Mouse (Mus musculus) urinary bladder, adult 18-20 months (tissue): Measurements from ENCODE around the gene Rcor3.

ENCODE experiments used
- DNase-seq, 2 experiments: peaks; one replicate each; pipeline ENCODE4 v3.0.0; 2022; ENCODE audit warnings: low spot score in 2 of 2, mixed read lengths in 2 of 2

Rcor3 gene

DNA sequence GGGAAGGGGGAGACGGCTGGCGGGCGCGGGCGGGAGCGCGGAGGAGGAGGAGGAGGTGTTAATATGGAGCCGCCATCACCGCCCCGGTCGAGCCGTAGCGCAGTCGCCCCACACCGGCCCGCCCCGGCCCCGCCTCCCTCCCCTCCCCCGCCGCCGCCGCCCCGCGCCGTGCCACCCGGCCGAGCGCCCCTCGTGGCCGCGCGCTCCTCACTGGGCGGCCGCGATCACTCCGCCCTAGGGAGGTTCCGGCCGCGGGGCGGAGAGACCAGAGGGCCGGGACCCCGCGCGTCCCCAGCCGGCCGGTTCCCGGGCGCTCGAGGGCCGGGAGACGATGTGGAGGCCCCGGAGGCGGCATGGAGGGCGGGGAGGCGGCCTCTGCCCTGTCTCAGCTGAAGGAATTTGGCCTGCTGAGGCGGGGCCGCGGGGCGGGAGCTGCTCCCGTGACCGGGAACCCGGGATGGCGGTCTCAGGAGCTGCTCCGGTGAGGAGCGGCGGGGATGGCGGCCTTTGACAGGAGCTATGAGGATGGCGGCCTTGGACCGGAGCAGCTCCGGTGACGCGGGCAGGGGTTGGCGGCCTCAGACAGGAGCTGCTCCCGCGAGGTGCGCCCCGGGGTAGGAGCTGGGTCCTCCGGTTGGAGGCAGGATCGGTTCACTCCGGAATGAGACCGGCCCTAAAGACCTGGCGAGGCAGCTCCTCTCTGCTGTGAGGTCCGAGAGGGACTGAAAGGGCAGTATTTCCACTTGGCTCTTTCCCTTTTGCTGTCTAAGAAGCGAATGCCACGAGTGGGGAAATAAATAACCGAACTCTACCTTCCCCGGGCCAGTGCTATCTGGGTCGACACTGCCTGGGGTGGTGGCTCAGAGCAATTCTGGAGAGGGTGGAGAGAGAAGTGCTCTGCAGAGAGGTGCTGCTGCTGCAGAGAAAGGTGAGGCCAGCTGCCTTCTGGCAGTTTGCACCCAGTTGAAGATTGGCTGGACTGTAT lies at the start of gene Rcor3:
Gene Rcor3, minus strand, starts transcription at position 137 of the 985 bp plus-strand sequence.
- DNase-seq: peak; percentile 80 to 91

DNA sequence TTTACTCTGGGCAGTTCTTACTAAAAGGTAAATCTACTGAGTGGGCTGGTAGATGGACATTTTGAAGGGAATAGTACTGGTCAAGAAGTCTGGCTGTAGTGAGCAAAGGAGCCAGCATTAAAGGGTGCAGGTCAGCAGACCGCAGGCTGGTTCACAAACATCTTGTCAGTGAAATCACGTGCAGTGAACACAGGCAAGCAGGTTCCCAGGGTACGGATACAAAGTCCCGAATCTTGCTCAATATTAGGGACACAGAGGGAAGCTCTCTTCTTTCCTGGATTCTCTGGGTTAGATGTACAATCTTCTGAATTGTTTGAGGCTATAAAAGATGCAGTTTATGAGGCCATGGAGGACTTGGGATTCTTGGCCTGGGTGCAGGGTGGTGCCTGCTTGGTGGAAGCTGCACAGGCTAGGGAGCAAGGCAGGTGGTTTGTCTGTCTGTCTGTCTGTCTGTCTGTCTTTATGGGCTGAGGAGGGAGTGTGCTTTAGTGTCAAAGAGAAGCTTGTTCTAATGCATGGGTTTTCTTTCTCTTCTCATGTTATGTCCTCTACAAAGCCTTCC lies 43.9 kb upstream of the Rcor3 start:
- no peak for DNase-seq

DNA sequence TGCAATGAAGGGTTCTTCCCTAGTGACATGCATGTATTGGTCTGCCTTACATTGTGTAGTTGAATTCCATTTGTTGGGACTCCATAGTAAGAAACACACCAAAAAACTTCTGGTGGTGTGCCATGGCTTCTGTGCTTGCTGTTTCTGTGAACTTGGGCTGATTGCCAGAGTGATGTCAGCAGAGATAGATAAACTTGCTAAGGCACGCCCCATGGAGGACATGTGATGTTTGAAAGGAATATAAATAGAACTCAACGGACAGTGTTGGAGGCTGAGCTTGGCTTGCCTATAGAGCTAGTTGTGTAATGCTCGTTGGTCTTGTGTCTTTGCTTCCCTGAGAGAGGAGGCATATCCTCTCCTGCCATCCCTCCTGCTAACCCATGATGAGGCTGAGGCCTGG lies 42.0 kb upstream of the Rcor3 start:
- no peak for DNase-seq

DNA sequence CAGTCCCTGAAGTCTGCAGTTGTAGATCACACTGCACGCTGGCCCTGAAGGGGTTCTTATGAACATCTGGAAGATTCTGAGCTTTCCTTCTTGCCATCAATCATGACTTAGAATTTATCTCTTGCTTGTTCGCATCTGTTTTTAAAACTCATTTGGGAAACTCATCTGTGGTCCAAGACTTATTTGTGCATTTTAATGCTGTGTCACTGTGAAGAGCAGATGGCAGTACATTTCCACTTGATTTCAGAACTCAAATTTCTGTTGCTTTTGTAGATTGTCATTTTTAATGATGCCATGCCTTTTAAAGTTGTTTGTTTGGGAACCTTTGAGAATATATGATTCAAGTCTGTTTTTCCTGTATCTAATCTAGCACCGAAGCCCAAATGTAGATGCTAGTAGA lies 33.6 kb upstream of the Rcor3 start:
- DNase-seq: no peak

DNA sequence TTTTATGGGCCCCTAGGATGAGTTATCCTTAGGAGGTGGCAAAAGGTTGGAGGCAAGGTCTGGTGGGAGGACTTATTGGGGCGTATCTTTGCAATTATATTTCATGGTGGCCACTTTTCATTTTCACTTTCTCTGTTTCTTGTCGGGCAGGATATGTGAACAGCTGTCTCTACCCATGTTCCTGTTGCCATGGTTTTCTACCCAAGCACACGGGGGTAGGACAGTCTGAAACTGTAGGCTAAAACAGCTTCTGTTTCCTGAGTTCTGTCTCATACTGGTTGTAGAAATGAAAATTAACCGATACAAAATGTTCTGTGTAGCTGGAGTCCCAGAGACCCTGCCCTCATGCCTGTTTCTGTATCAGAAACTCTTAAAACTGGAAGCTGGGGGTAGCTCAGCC lies 13.3 kb upstream of the Rcor3 start:
- no peak for DNase-seq

DNA sequence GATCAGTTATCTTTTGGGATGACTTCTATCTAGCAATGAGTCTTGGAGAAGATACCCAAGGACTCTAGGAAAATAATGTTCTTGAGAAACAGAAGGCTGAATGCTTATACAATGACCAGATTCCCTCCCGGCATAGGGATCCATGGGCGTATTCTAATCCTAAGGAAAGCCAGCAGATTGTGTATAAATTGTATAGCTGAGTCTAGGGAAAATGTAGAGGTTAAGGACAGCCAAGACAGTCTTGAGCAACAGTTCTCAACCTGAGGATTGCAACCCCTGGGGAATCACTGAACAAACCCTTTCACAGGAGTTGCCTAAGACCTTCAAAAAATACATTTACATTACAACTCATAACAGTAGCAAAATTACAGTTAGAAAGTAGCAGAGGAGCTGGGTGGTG lies 2.5 kb upstream of the Rcor3 start:
- DNase-seq: no peak

DNA sequence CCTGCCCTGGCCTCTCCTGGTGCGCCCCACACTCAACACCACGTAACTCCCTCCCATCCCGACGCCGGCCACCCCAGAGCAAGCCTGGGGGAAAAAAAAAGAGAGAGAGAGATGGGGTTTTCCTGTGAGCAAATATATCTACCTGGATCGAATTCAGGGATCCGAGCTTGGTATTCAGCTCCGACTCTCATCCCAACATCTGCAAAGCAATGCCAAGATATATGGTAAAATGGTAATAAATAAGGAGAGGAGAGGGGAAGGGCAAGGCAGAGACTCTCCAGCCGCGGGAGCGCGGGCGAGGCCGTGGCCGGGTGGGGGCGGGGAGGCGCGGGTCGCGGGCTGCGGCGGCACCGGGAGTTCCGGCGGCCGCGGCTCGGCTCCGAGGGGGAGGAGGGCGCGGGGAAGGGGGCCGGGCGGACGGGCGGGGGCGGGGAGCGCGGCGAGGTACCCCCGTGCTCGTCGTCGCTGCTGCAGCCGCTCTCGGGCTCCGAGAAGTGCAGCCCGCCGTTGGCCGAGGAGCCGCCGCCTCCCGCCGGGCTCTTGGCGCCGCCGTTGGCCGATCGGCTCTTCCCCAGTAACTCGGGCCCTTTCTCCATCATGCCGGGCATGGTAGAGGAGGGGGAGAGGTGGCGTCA lies 454 bp downstream of the Rcor3 start:
- peak in 1 of 2 experiments; percentile 47 for DNase-seq

DNA sequence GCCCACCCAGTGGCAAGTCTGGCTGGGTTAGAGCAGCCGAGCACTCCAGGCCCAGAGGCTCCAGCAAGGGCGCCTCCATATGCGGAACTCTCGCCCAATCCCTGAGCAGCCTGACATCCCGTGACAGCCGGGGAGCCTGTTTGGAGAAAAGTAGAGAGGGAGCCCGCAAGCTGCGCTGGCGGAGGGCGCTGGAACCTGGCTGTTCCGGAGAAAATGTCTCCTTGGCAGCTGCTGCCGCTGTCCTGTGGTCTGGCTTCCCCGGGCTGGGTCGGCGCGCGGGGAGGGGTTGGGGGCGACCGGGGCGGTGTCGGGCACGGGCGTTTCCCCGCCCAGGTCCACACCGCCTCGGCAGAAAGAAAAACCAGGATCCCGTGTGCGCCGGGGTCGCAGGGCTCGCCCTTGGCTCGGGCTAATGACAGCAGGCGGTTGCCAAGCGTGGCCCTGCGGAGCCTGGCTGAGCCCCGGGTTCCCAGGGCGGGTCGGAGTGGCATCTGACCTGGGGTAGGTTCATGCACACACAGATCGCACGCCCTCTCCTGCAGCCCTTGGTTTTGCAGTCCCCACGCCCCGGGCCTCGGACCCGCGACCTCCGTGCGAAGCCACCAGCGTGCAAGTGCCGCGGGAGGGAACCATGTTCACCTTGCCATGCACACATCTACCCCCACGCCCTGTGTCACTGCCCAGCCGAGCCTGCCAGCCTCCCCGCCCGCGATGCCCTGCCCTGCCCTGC lies 1.1 kb downstream of the Rcor3 start:
- DNase-seq: peak; percentile 64 to 71

DNA sequence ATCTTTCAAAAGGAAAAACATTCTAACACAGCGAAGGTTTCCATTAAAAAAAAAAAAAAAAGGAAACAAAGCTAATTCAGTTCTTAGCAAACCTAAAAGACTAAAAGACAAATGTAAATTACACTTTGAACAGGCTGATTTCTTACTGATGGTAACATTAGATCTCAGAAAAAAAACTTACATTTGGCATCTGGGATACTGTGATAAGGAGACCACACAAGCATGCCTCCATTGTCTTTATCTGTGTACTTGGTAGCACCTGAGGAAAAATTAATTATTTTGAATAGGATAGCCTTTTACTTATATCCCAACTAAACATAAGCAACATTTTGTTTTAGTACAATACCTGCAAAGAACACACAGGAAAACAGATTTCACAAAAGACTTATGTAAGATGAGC lies 7.7 kb downstream of the Rcor3 start:
- no peak for DNase-seq

DNA sequence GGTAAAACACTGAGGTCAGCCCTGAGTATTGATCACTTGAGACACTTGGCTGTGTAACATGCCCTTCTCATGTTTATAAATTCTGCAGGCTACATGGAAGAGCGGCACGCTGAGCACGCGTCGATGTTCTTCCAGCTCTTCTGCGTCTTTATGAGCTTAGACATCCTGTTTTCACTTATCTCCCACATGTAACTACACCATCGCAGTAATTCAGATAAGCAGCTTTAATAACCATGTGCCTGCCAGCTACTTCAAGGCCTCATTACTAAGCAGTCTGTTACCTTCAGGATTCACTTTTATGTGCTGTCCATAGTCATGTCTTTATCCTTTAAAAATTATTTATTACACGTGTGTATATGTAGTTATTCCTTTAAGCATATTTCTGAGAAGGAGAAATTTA lies 9.5 kb downstream of the Rcor3 start:
- no peak for DNase-seq

DNA sequence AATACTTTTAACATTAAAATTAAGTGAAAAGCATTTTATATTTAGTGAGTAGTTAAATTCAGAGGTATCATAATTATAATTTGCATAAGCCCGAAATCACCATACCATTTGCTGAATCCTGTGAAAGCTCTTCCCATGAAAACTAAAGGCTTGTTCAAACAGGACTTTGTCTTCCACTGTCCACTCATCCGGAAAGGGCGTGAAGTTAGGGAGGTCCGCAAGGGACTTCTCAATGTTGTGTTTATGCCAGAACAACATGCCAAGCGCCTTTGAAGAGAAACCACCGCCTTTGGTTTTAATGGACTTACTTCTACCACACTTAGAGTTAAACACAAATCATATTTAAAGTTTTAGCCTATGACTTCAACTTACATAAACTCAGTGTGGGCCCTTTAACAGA lies 12.1 kb downstream of the Rcor3 start:
- DNase-seq: no peak

DNA sequence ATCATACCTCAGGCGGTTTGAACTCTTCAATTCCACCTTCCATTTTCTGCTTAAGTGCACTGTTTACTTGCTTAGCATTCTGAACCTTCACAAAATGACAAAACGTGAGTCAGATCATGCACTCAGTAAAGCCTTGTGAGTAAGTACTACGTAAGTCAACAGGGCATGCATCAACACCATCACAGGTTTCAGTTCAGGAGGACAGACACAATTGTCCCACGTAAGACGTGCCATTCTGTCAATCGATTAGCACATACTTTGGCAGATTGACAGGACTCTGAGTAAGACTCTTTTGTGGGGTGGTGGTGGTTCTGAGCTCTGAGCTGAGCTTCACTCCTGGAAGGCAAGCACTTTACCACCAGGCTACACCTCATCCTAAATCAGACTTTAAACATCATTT lies 21.6 kb downstream of the Rcor3 start:
- no peak for DNase-seq

DNA sequence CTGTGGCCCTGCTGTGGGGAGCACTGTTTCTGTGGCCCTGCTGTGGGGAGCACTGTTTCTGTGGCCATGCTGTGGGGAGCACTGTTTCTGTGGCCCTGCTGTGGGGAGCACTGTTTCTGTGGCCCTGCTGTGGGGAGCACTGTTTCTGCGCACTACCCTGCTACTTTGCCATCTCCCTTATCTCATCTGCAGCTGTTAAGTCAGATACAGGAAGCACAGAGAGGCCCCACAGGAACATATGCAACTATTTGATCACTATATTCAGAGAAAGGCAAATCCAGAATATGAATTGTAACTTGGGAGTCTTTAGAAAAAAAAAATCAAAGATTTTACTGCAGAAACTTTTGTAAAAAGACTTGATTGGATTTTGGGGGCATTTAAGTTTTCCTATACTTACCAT lies 22.5 kb downstream of the Rcor3 start:
- no peak for DNase-seq

DNA sequence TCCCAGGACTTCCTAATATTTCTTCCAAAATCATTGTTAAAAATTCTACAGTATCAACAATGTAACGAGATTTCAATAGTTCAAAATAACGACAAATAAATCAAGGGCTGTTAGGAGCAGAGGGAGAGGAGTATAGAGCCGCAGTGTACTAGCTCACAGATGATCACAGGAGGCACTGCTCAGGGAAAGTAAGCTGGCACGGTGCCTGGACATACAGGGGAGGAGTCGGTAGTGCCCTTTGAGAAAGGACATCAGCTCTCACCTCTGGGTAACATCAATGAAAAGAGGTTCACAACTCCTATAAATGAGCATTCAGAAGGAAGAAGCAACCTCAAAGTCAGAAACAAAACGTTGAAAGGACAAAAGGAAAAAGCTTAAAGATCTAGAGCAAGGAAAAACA lies 28.7 kb downstream of the Rcor3 start:
- no peak for DNase-seq

DNA sequence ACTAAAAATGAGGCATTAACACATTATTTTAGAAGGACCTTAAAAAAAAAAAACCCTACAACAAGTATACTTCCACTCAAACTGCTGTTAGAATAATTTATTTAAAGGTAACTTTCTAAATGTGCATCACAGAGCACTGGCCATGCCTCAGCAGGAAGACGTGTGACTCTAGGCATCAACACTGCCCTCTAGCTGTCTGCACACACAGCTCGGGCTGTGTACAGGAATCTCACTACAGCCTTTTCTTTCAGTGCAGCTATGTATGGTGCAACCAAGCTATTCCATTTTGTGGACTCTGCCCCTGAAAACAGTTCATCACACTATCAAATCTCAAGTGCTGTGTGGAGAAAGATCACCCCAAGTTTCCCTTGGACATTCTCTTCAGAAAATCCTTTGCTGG lies 30.5 kb downstream of the Rcor3 start:
- DNase-seq: no peak

DNA sequence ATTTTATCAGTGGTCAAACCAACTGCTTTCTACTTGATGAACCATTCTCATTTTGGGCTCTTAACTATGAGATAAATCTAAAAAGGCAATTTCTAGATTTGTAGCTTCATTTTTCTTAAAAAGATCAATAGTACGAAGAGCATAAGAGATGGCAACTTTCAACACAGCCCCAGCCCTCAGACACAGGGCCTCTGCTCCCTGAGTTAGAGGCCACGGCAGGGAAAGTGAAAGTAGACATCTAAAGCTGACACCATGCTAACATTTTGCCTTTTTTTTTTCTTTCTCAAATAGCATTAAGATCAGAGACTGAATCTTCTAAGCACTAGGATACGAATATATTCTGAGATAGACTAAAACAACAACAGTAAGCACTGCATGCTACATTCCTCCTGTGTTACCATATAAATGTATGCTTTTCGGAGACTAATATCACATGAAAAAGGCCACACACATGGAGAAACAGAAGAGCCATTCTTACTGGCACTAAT lies 31.9 kb downstream of the Rcor3 start:
- DNase-seq: no peak

DNA sequence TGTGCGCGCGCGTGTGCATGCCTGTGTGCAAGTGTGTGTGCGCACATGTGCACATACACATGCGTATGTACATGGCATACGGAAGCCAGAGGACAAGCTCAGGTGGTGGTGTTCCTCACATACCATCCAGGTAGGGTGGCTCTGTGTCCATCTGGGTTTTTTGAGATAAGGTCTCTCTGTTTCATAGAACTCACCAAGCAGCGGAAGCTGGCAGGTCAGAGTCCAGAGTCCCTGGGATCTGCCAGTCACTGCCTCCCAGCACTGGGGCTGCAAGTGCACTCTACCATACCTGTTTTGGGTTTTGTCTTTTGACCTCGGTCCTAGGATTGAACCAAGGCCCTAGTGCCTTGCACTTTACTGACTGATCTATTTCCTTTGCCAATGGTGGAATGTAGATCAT lies 33.8 kb downstream of the Rcor3 start:
- no peak for DNase-seq

DNA sequence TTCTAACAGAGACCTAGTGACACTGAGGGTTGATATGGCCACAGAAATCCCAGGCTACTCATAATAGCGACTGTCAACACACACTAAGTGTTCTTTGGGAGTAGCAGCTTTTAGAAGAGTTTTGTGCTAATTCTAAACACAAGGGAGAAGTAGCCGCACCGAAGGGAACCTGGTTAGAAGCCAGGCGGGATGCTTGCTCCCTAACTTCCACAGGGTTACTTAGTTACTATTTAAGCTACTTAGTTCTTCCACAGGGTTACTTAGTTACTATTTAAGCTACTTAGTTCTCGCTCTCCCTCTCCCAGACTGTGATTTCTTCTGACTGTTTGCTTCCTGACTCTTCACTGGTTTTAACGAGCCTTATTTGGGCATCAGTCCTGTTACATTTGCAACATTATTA lies 34.7 kb downstream of the Rcor3 start:
- DNase-seq: no peak

DNA sequence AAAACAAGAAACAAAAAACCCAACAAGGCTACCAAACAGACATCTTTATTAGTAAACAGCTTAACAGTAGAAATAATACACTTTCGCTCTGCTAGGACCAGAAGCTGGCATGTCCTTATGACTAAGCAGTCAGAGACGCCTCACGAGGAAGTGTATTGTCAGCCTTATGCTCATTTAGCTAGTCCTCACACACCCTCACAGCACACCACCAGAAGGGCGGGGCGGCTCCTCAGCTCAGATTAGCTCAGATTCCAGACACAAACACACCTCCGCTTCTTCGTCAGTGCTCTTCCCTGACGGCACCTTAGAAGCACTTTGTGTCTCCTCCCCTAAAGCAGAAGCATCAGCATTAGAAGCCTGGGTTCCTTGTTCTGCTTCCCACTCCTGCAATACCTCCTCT lies 36.5 kb downstream of the Rcor3 start:
- no peak for DNase-seq

DNA sequence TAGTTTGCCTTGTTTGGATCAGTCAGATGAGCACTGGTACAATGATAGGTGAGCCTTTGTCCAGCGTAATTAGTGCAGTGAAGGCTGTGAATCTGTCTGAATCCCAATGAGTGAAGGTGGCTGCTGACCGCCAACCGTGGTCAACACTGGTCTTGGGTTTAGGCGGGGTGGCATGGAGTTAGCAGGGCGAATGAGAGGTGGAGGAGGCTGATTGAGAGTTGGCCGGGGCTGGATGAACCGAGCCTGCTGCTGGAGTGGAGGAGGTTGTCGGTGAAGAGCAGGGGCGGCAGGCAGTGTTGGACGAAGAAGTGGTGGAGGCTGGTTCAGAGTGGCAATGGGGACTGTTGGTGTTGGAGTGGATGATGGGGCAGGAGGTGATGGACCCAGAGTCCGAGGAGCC lies 37.1 kb downstream of the Rcor3 start:
- DNase-seq: no peak

DNA sequence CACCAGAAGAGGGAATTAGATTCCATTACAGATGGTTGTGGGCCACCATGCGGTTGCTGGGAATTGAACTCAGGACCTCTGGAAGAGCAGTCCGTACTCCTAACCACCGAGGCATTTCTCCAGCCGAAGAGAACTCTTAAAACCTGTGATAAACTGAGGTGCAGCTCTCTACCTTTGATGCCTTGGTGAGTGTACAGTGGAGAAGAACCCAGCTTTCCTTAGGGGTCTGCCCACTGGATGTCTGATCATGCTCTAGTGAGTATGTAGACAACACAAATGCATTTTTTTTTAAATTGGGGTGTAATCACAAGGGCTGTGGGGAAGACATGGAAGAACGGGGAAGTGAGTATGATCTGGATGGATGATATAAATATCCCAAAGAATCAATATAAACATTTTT lies 42.2 kb downstream of the Rcor3 start:
- DNase-seq: no peak
